Mouse (Mus musculus): ENCODE results near the gene Vsx1. TPM values are rescaled to one million over a fixed set of nuclear protein-coding genes. Genes with fewer than 3 reads are reported as not detected.

Vsx1 gene
- polyA plus RNA-seq, 1 experiment from 2014 or later, result not detected

DNA sequence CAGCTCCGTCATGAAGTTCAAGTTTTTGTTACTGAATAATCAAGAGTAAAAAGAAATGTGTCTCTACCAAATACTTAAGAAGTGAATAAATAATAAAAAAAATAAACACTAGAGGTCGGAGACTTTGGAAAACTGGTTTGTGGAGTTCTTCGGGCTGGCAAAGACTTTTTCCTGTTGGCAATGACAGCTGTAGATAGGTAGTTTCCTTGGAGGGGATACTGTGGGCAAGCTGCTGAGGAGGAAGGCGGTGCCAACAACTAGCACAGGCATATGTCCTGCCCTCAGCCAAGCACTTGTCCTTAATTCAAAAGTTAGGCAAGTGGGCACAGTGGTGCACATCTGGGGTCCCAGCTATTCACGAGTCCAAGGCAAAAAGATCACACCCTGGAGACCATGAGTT, 20.2 kb downstream of the Vsx1 start:
- Histone ChIP-seq H3K4me2 (replicated peaks; ENCODE audit: low read depth) (peak overlapping the region; percentile 97; the same call in 1 of the 2 replicates), H3K27ac (ENCODE audit: low read depth, low read length) (peak overlapping the region; percentile 92), H3K9me3 (ENCODE audit: control insufficient read depth) (no peaks in the 10 kb centered on the region), H3K4me3 (ENCODE audit: low read depth, low read length) (no peak overlapping the region; the same call in 1 of the 2 replicates), H3K9ac (ENCODE audit: low read depth, low read length) (no peak overlapping the region; the same call in 1 of the 2 replicates), H3K4me1 (replicated peaks; ENCODE audit: control insufficient read depth, insufficient read depth, low read length) (peaks cover 15% of the 10 kb centered on the region; the same call in 1 of the 2 replicates), H3K36me3 (ENCODE audit: control insufficient read depth, insufficient read depth) (no peaks in the 10 kb centered on the region), H3K27me3 (replicated peaks; ENCODE audit: control insufficient read depth, insufficient read depth, low read length) (no peaks in the 10 kb centered on the region)
- no peak for ATAC-seq
- no peak for TF ChIP-seq CTCF (IDR thresholded peaks at IDR 0.05; ENCODE audit: low read depth)
- WGBS, result 60% methylated on average over 5 of the region's 5 CpGs

DNA sequence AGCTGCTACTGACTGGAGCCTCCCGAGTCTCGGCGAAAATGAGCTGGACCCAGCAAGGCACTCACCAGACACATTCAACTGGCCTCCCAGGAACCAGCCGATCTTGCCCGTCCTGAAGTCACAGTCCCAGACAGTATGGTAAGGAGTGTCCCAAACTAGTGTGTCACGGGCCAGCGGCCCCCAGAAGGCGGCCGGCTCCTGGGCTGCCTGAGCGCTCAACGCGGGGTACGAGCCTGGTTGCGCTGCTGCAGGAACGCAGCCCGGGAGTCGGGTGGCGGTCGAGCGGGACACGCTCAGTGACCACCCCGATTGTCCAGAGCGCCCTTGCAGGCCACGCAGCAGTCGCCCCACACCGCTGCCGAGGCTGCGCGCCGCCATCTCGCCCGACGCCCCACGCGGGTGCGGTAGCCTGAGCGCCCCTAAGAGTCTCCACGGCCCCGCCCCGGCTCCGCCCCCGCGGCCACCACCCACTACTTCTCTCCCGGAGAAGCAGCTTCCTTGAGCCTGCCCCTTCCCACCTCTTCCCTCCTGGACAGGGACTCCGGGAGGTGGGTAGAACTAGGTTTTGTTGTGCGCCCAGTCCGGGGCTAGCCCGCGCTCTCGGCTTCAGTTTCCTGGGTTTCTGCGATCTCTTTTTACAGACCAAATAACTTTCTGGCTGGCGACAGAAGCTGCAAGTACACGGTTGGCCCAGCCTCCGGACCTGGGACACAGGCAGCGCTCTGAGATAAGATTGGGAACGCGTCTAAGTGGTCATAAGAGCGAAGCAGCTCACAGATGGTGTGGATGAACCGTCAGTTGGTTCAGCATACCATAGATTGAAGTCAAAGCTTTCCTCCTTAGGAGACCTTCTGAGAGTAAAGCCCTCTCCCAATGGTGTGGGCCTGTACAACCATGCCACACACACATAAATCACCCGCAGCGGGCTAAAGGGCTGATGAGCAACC, 21.1 kb downstream of the Vsx1 start, which contains the start of gene Acss1:
TSS of gene Acss1 (minus strand) at position 681 of the 947 bp plus-strand sequence.
- Histone ChIP-seq H3K9ac (ENCODE audit: low read depth, low read length) (peak within 1 kb of the TSS; percentile 71), H3K4me2 (replicated peaks; ENCODE audit: low read depth) (peak within 1 kb of the TSS; percentile 97), H3K4me3 (ENCODE audit: low read depth, low read length) (peak within 1 kb of the TSS; percentile 73), H3K36me3 (ENCODE audit: control insufficient read depth, insufficient read depth) (no peaks in the 10 kb centered on the region), H3K27ac (ENCODE audit: low read depth, low read length) (peak within 1 kb of the TSS; percentile 92), H3K9me3 (ENCODE audit: control insufficient read depth) (no peaks in the 10 kb centered on the region), H3K27me3 (replicated peaks; ENCODE audit: control insufficient read depth, insufficient read depth, low read length) (no peaks in the 10 kb centered on the region), H3K4me1 (replicated peaks; ENCODE audit: control insufficient read depth, insufficient read depth, low read length) (peaks cover 23% of the 10 kb centered on the region; the same call in 1 of the 2 replicates)
- no peak for TF ChIP-seq CTCF (IDR thresholded peaks at IDR 0.05; ENCODE audit: low read depth)
- ATAC-seq, result peak; percentile 42
- WGBS, result 2% methylated on average over 60 of the region's 61 CpGs

DNA sequence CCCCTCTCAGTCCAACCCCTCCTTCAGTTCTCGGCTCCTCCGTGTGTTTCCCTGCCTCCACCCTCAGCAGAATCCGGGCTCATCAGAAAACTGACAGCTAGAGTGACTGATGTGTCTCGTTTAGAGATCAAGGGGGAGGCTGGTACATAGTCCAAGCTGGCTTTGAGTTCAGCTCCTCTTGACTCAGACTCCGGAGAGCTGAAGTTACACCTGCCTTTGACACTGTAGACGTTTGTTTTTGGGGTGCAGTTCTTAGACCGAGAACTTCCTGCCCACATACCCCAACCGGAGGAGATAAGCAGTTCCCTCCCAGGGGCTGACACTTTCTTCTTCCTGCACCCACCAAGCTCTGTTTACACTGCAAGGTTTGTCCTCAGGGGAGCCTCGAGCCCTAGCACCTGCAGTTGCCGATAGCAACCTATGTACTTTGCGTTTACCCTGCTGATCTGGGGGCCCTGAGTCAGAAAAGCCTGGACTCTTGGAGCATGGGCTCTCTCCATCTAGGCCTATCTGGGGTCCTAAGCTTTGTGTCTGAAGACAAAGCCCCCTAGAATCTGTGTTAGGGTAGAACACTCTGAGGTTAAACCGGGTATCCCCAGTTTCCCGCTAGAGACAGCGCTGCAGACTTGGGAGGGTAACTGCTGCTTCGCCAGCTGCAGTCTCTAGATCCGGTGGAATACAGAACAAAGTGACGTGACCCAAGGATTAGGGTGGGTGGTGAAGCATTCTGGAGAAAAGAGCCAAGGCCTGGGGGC, 21.9 kb downstream of the Vsx1 start:
- Histone ChIP-seq H3K4me3 (ENCODE audit: low read depth, low read length) (peak overlapping the region; percentile 73), H3K4me1 (replicated peaks; ENCODE audit: control insufficient read depth, insufficient read depth, low read length) (peaks cover 25% of the 10 kb centered on the region; the same call in 1 of the 2 replicates), H3K27ac (ENCODE audit: low read depth, low read length) (peak overlapping the region; percentile 92), H3K4me2 (replicated peaks; ENCODE audit: low read depth) (peak overlapping the region; percentile 97), H3K9me3 (ENCODE audit: control insufficient read depth) (no peaks in the 10 kb centered on the region), H3K9ac (ENCODE audit: low read depth, low read length) (peak overlapping the region; percentile 71), H3K27me3 (replicated peaks; ENCODE audit: control insufficient read depth, insufficient read depth, low read length) (no peaks in the 10 kb centered on the region), H3K36me3 (ENCODE audit: control insufficient read depth, insufficient read depth) (no peaks in the 10 kb centered on the region)
- ATAC-seq, result peak; percentile 67
- WGBS, result 3% methylated on average over 17 of the region's 17 CpGs
- no peak for TF ChIP-seq CTCF (IDR thresholded peaks at IDR 0.05; ENCODE audit: low read depth)

DNA sequence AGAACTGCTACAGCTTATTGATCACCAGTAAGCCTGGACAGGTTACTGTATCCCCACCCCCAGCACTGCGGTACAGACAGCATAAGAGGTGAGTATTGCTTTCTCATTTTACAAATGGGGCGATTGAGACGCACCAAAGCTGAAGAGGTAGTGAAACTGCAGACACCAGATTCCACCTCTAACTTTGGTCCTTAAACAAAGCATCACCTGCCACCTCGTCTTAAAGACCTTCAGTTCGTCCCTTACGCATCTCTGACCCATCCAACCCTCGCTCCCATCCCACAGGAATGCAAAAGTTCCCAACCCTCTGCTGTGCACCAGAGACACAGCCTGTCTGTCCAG, 22.5 kb downstream of the Vsx1 start:
- 39% methylated on average over 7 of the region's 7 CpGs for WGBS
- H3K4me3 ChIP-seq (ENCODE audit: low read depth, low read length), result peak overlapping the region; percentile 73
- H3K27me3 ChIP-seq (replicated peaks; ENCODE audit: control insufficient read depth, insufficient read depth, low read length), result no peaks in the 10 kb centered on the region
- peak overlapping the region; percentile 92 for H3K27ac ChIP-seq (ENCODE audit: low read depth, low read length)
- H3K36me3 ChIP-seq (ENCODE audit: control insufficient read depth, insufficient read depth), result no peaks in the 10 kb centered on the region
- no peak for ATAC-seq
- H3K4me1 ChIP-seq (replicated peaks; ENCODE audit: control insufficient read depth, insufficient read depth, low read length), result peaks cover 25% of the 10 kb centered on the region; the same call in 1 of the 2 replicates
- 0 out of 2 replicates have a peak overlapping the region, but pooled peaks have one; percentile 71 for H3K9ac ChIP-seq (ENCODE audit: low read depth, low read length)
- TF ChIP-seq CTCF (IDR thresholded peaks at IDR 0.05; ENCODE audit: low read depth), result no peak
- peak overlapping the region; percentile 97 for H3K4me2 ChIP-seq (replicated peaks; ENCODE audit: low read depth)
- no peaks in the 10 kb centered on the region for H3K9me3 ChIP-seq (ENCODE audit: control insufficient read depth)

DNA sequence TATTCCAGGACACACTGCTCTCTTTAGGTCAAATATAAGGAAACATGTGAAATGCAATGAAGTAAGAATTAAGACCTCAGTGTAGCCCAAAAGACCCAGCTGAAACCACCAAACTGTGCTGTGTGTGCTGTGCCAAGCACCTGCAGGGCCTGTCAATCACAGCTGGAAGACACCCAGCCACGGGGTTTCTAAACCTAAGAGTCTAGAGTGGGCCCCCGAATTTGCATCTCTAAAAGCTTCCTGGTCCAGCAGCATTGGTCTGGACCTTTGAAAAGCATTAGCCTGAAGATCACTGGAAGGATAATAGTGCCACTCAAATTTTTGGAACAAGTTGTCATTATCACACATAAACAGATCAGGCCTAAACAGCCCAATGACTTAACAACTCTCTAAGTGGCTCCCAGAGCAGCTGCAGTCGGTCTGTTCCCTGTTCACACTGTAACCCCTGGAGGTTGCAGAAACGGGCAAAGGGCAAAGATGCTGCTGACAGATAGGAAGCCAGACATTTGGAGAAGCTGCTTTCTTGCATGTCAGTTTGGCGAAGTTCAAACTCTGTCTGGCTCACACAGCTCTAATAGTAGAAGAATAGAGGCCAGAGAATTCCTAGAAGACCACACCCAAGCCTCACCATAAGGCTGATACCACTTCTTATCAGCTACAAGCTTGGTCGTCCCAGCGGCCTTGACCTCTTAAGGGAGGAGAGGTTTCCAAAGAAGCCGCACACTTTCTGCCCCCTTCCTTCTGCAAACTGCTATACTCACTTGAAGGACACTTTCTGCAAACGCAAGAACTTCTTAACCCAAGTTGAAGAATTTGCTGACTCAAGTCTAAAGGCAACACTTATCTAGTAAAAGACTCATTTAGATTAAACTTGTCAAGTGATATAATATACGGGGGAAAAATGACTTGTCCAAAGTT, 23.4 kb downstream of the Vsx1 start:
- peak overlapping the region; percentile 52 for H3K27ac ChIP-seq (ENCODE audit: low read depth, low read length)
- ATAC-seq, result peak; percentile 55
- H3K4me2 ChIP-seq (replicated peaks; ENCODE audit: low read depth), result peak overlapping the region; percentile 97
- no peak overlapping the region for H3K9ac ChIP-seq (ENCODE audit: low read depth, low read length)
- WGBS, result 24% methylated on average over 10 of the region's 10 CpGs
- peaks cover 25% of the 10 kb centered on the region; the same call in 1 of the 2 replicates for H3K4me1 ChIP-seq (replicated peaks; ENCODE audit: control insufficient read depth, insufficient read depth, low read length)
- H3K9me3 ChIP-seq (ENCODE audit: control insufficient read depth), result no peaks in the 10 kb centered on the region
- no peaks in the 10 kb centered on the region for H3K36me3 ChIP-seq (ENCODE audit: control insufficient read depth, insufficient read depth)
- H3K27me3 ChIP-seq (replicated peaks; ENCODE audit: control insufficient read depth, insufficient read depth, low read length), result no peaks in the 10 kb centered on the region
- TF ChIP-seq CTCF (IDR thresholded peaks at IDR 0.05; ENCODE audit: low read depth), result no peak
- no peak overlapping the region for H3K4me3 ChIP-seq (ENCODE audit: low read depth, low read length)

All from intestine, postnatal 0 days (tissue).